Mouse (Mus musculus) CH12.LX (cell line): ENCODE data around the gene Carnmt1.
"Not testable (repeated sequence)": the region's sequence is repeated elsewhere in the genome, so short reads cannot be mapped to it uniquely, and the experiment has no call there.

Experiments used
- CTCF ChIP-seq, 2 experiments: IDR thresholded peaks in 1 of 2; conservative IDR thresholded peaks in 1 of 2; 2 replicates each; pipeline ENCODE4 v1.5.1; 2011 to 2012; ENCODE audit warnings: low read depth in 2 of 2, low read length in 2 of 2, improper control_type of control experiment in 1 of 2, inconsistent platforms in 1 of 2, mild to moderate bottlenecking in 1 of 2, moderate library complexity in 1 of 2
- EP300 ChIP-seq: IDR thresholded peaks from 2 replicates; pipeline ENCODE4 v1.6.1; 2011; ENCODE audit warnings: low read length, improper control_type of control experiment
- HCFC1 ChIP-seq: IDR thresholded peaks from 2 replicates; pipeline ENCODE4 v1.6.1; 2012; ENCODE audit warnings: low read depth, mild to moderate bottlenecking, inconsistent platforms, low read length, improper control_type of control experiment
- MAFK ChIP-seq: IDR thresholded peaks from 2 replicates; pipeline ENCODE4 v1.6.1; 2011; ENCODE audit warnings: low read length, improper control_type of control experiment; ENCODE audit not compliant: insufficient replicate concordance
- MAZ ChIP-seq: IDR thresholded peaks from 2 replicates; pipeline ENCODE4 v1.6.1; 2012; ENCODE audit warnings: low read depth, mild to moderate bottlenecking, inconsistent platforms, low read length, improper control_type of control experiment, moderate library complexity
- MYC ChIP-seq: IDR thresholded peaks from 2 replicates; pipeline ENCODE4 v1.6.1; 2011; ENCODE audit warnings: low read depth, mild to moderate bottlenecking, improper control_type of control experiment, low read length
- POLR2A ChIP-seq: IDR thresholded peaks from 2 replicates; pipeline ENCODE4 v1.6.1; 2011; ENCODE audit warnings: low read depth, mild to moderate bottlenecking, improper control_type of control experiment, low read length
- TCF12 ChIP-seq: IDR thresholded peaks from 2 replicates; pipeline ENCODE4 v1.6.1; 2014; ENCODE audit warnings: low read depth, mild to moderate bottlenecking, inconsistent platforms, low read length, improper control_type of control experiment
- USF1 ChIP-seq: IDR thresholded peaks from 2 replicates; pipeline ENCODE4 v1.6.1; 2014; ENCODE audit warnings: low read depth, mild to moderate bottlenecking, inconsistent platforms, low read length, improper control_type of control experiment
- USF2 ChIP-seq: conservative IDR thresholded peaks from 2 replicates; pipeline ENCODE4 v1.6.1; 2011; ENCODE audit warnings: low read depth, low read length, improper control_type of control experiment
- ZNF384 ChIP-seq: IDR thresholded peaks from 2 replicates; pipeline ENCODE4 v1.6.1; 2012; ENCODE audit warnings: low read depth, low read length, improper control_type of control experiment, inconsistent platforms

- not testable (repeated sequence) for TF ChIP-seq CTCF (conservative IDR thresholded peaks at IDR 0.05 in 1 of 2, IDR thresholded peaks at IDR 0.05 in 1 of 2; ENCODE audit: low read depth in 2 of 2, low read length in 2 of 2); POLR2A; TCF12; MAZ; EP300; MAFK; MYC; ZNF384; HCFC1; USF2; USF1
These were observed 42.8 kb downstream of the Carnmt1 start for GRCm38 (mm10) chr19:18713357-18713756.
